Mouse (Mus musculus): ENCODE measurements around the gene Gm14139. TPM values are rescaled to one million over a fixed set of nuclear protein-coding genes. Genes with fewer than 3 reads are reported as not detected.

Gm14139 gene
- polyA plus RNA-seq, 1 experiment = not detected

Other genes with a start within 250 kb of the Gm14139 start
- gene Zfp120, start 45.0 kb upstream of the Gm14139 start, polyA plus RNA-seq (2012; rRNA removed) = 0.23 and 0.47 TPM in 2 replicates
- gene Gm10770, start 2.1 kb upstream of the Gm14139 start, polyA plus RNA-seq (2012; rRNA removed) = not detected in 2 replicates
- gene Zfp937, start 36.3 kb downstream of the Gm14139 start, polyA plus RNA-seq (2012; rRNA removed) = 0.16 TPM in 1 of 2 replicates, not detected in the other
- gene Gm21994, start 73.8 kb downstream of the Gm14139 start, polyA plus RNA-seq (2012; rRNA removed) = not detected in 2 replicates
- not detected in 2 replicates for gene Gm14124, start 75.8 kb downstream of the Gm14139 start, polyA plus RNA-seq (2012; rRNA removed)
- gene Gm10130, start 141.9 kb downstream of the Gm14139 start, polyA plus RNA-seq (2012; rRNA removed) = not detected in 2 replicates
- 0.30 and 0.34 TPM in 2 replicates for gene 3300002I08Rik, start 181.0 kb downstream of the Gm14139 start, polyA plus RNA-seq (2012; rRNA removed)

Data from small intestine, adult 2 months (tissue).